Comparison of ENCODE assay signal across 9 mouse cellular contexts in the genomic region with DNA sequence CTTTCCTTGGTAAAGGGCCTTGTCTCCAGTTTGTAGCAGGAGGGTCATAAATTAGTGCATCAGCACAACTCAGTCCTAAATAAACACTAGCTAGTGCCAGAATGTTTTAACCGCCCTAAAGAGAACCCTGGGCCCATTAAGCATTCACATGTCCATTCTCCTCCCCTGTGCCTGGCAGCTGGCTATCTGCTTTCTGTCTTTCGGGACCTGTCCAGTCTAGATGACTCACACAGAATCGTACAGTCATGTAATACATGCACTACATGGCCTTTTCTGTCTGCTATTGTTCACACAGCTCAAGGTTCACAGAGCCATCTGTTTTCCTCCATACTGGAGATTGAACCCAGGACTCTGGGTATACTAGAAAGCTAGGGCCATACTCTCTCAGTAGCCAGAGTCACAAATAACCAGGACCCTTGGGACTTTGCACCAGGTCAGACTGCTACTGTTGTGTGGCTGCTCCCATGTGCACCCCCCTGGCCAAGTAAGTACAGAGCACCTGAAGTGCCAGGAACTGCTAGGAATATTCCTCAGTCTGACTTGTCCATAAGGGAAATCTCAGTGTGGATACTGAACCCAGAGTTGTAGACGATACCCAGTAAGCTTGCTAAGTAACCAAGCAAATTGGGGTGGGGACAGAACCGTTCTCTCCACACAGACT. TPM values are rescaled to one million over a fixed set of nuclear protein-coding genes. Genes with fewer than 3 reads are reported as not detected.
DNase-seq lines count a peak whose midpoint lies in the region; ATAC-seq and TF ChIP-seq lines count a peak whose summit lies in the region.
"Had no signal": no experiment of that assay in that cellular context is flagged by ENCODE, and none has a peak within 500 bp of the region (broad histone marks: within the 10 kb centered on the region; RNA-seq: fewer than 3 reads in every experiment).

No protein-coding gene starts in this region.

- no peak overlapping the region for H3K9ac ChIP-seq in forebrain, embryonic 16.5 days (replicated peaks; ENCODE audit: low read depth, low read length)
- H3K9ac ChIP-seq in forebrain, embryonic 11.5 days (ENCODE audit: low read length), result no peak overlapping the region
- no peak overlapping the region for H3K9ac ChIP-seq in neural tube, embryonic 11.5 days (ENCODE audit: low read length)
- no peak overlapping the region for H3K9ac ChIP-seq in neural tube, embryonic 15.5 days (replicated peaks)
- H3K9ac ChIP-seq in intestine, embryonic 15.5 days, result no peak overlapping the region
- no peak overlapping the region for H3K9ac ChIP-seq in stomach, postnatal 0 days (ENCODE audit: low read length)

- WGBS in forebrain, embryonic 16.5 days, result 79% methylated on average over 5 of the region's 5 CpGs
- WGBS in forebrain, embryonic 11.5 days, result 80% methylated on average over 5 of the region's 5 CpGs
- WGBS in neural tube, embryonic 11.5 days, result 72% methylated on average over 5 of the region's 5 CpGs
- 72% methylated on average over 5 of the region's 5 CpGs for WGBS in neural tube, embryonic 15.5 days
- WGBS in intestine, embryonic 15.5 days, result 51% methylated on average over 5 of the region's 5 CpGs
- WGBS in stomach, postnatal 0 days, result 67% methylated on average over 5 of the region's 5 CpGs

- ATAC-seq in forebrain, embryonic 16.5 days, result peak; percentile 21; the same call in 1 of the 2 replicates
- no peak for ATAC-seq in forebrain, embryonic 11.5 days (replicated peaks; ENCODE audit: low FRiP score)
- ATAC-seq in neural tube, embryonic 11.5 days (ENCODE audit: insufficient read depth, low FRiP score, low TSS enrichment), result peak; percentile 13; the same call in 1 of the 2 replicates
- ATAC-seq in neural tube, embryonic 15.5 days (ENCODE audit: low FRiP score), result no peak; the same call in 1 of the 2 replicates
- ATAC-seq in intestine, embryonic 15.5 days, result 0 out of 2 replicates have a peak, but pooled peaks have one; percentile 14
- peak; percentile 25; the same call in 1 of the 2 replicates for ATAC-seq in stomach, postnatal 0 days (ENCODE audit: low FRiP score, low TSS enrichment)
- ATAC-seq: inflammation-experienced regulatory T-cells, adult 6 months had no signal

- H3K4me1 ChIP-seq in forebrain, embryonic 16.5 days (replicated peaks; ENCODE audit: control insufficient read depth, insufficient read depth, low read length), result no peaks in the 10 kb centered on the region
- H3K4me1 ChIP-seq in forebrain, embryonic 11.5 days (replicated peaks; ENCODE audit: control insufficient read depth, insufficient read depth, low read length), result no peaks in the 10 kb centered on the region
- H3K4me1 ChIP-seq in neural tube, embryonic 11.5 days (ENCODE audit: control insufficient read depth, insufficient read depth, low read length), result no peaks in the 10 kb centered on the region
- no peaks in the 10 kb centered on the region for H3K4me1 ChIP-seq in neural tube, embryonic 15.5 days
- H3K4me1 ChIP-seq in intestine, embryonic 15.5 days (replicated peaks), result no peaks in the 10 kb centered on the region
- no peaks in the 10 kb centered on the region for H3K4me1 ChIP-seq in stomach, postnatal 0 days (replicated peaks; ENCODE audit: control insufficient read depth, insufficient read depth)

- H3K36me3 ChIP-seq in forebrain, embryonic 16.5 days (ENCODE audit: control insufficient read depth, insufficient read depth), result 0 out of 2 replicates have a peak, but pooled peaks cover 3% of the 10 kb centered on the region
- no peaks in the 10 kb centered on the region; the same call in 1 of the 2 replicates for H3K36me3 ChIP-seq in forebrain, embryonic 11.5 days (ENCODE audit: control insufficient read depth, insufficient read depth, low read length)
- H3K36me3 ChIP-seq in neural tube, embryonic 11.5 days (ENCODE audit: control insufficient read depth, insufficient read depth, low read length), result peaks cover 4% of the 10 kb centered on the region
- H3K36me3 ChIP-seq in neural tube, embryonic 15.5 days, result peaks cover 28% of the 10 kb centered on the region
- H3K36me3 ChIP-seq in intestine, embryonic 15.5 days, result peaks cover 11% of the 10 kb centered on the region; the same call in 1 of the 2 replicates
- peaks cover 4% of the 10 kb centered on the region for H3K36me3 ChIP-seq in stomach, postnatal 0 days (ENCODE audit: control insufficient read depth, insufficient read depth, low read length)

- DNase-seq in forebrain, embryonic 11.5 days (ENCODE audit: low spot score), result no peak
- no peak for DNase-seq in neural tube, embryonic 11.5 days (ENCODE audit: low spot score)
- no peak for DNase-seq in stomach, postnatal 0 days (ENCODE audit: low spot score)
- no peak for DNase-seq in ovary, postnatal 14 days (ENCODE audit: low spot score)
- no peak for DNase-seq in left cerebral cortex, adult 9 months (ENCODE audit: low spot score in 2 of 2)

- H3K27me3 ChIP-seq in forebrain, embryonic 16.5 days (replicated peaks; ENCODE audit: control insufficient read depth, insufficient read depth, low read length), result no peaks in the 10 kb centered on the region
- no peaks in the 10 kb centered on the region; the same call in 1 of the 2 replicates for H3K27me3 ChIP-seq in forebrain, embryonic 11.5 days (ENCODE audit: control insufficient read depth, insufficient read depth, low read length)
- no peaks in the 10 kb centered on the region for H3K27me3 ChIP-seq in neural tube, embryonic 11.5 days (ENCODE audit: control insufficient read depth, insufficient read depth, low read length)
- H3K27me3 ChIP-seq in neural tube, embryonic 15.5 days (replicated peaks), result no peaks in the 10 kb centered on the region
- no peaks in the 10 kb centered on the region for H3K27me3 ChIP-seq in intestine, embryonic 15.5 days (replicated peaks)
- no peaks in the 10 kb centered on the region for H3K27me3 ChIP-seq in stomach, postnatal 0 days (ENCODE audit: control insufficient read depth, insufficient read depth, low read length)

- no peaks in the 10 kb centered on the region for H3K9me3 ChIP-seq in forebrain, embryonic 16.5 days (ENCODE audit: control insufficient read depth, low read length)
- no peaks in the 10 kb centered on the region for H3K9me3 ChIP-seq in forebrain, embryonic 11.5 days (ENCODE audit: control insufficient read depth, low read length)
- H3K9me3 ChIP-seq in neural tube, embryonic 11.5 days (ENCODE audit: control insufficient read depth, low read length), result no peaks in the 10 kb centered on the region
- no peaks in the 10 kb centered on the region for H3K9me3 ChIP-seq in neural tube, embryonic 15.5 days (replicated peaks)
- H3K9me3 ChIP-seq in intestine, embryonic 15.5 days, result no peaks in the 10 kb centered on the region
- H3K9me3 ChIP-seq in stomach, postnatal 0 days (ENCODE audit: control insufficient read depth, low read length), result no peaks in the 10 kb centered on the region

- TF ChIP-seq CTCF in stomach, postnatal 0 days (IDR thresholded peaks at IDR 0.05; ENCODE audit: low read depth), result no peak

- TF ChIP-seq EP300 in stomach, postnatal 0 days (optimal IDR thresholded peaks at IDR 0.05), result no peak

- H3K4me2 ChIP-seq in forebrain, embryonic 16.5 days (ENCODE audit: low read length), result no peak overlapping the region
- H3K4me2 ChIP-seq in forebrain, embryonic 11.5 days (ENCODE audit: low read depth, low read length, severe bottlenecking), result no peak overlapping the region
- no peak overlapping the region for H3K4me2 ChIP-seq in neural tube, embryonic 11.5 days (ENCODE audit: low read depth)
- no peak overlapping the region for H3K4me2 ChIP-seq in neural tube, embryonic 15.5 days
- H3K4me2 ChIP-seq in intestine, embryonic 15.5 days (replicated peaks), result no peak overlapping the region
- no peak overlapping the region for H3K4me2 ChIP-seq in stomach, postnatal 0 days (replicated peaks; ENCODE audit: low read depth)

- no peak overlapping the region for H3K27ac ChIP-seq in forebrain, embryonic 16.5 days (ENCODE audit: low read length)
- no peak overlapping the region for H3K27ac ChIP-seq in forebrain, embryonic 11.5 days (ENCODE audit: low read depth, low read length)
- H3K27ac ChIP-seq in neural tube, embryonic 11.5 days (ENCODE audit: low read depth, low read length), result no peak overlapping the region
- H3K27ac ChIP-seq in neural tube, embryonic 15.5 days (replicated peaks), result no peak overlapping the region
- H3K27ac ChIP-seq in intestine, embryonic 15.5 days, result no peak overlapping the region
- H3K27ac ChIP-seq in stomach, postnatal 0 days (replicated peaks), result no peak overlapping the region

- no peak overlapping the region for H3K4me3 ChIP-seq in forebrain, embryonic 16.5 days (replicated peaks; ENCODE audit: low read length)
- no peak overlapping the region for H3K4me3 ChIP-seq in forebrain, embryonic 11.5 days (ENCODE audit: low read depth, low read length)
- H3K4me3 ChIP-seq in neural tube, embryonic 11.5 days (ENCODE audit: low read depth, low read length), result no peak overlapping the region
- H3K4me3 ChIP-seq in neural tube, embryonic 15.5 days (replicated peaks), result no peak overlapping the region
- H3K4me3 ChIP-seq in intestine, embryonic 15.5 days (replicated peaks), result no peak overlapping the region
- no peak overlapping the region for H3K4me3 ChIP-seq in stomach, postnatal 0 days (ENCODE audit: low read depth, low read length)

RNA-seq across cellular contexts. Expression of gene Zbtb49, which starts 23.3 kb away (rescaled TPM):
- polyA plus RNA-seq in forebrain, embryonic 16.5 days (2015; fragmentation: Nextera tagmentation; extraction: Ambion mirVana), result 23.5 and 26.9 TPM in 2 replicates
- 17.3 and 20.8 TPM in 2 replicates for polyA plus RNA-seq in forebrain, embryonic 11.5 days (2014; fragmentation: Nextera tagmentation; extraction: Ambion mirVana)
- 15.7 and 19.6 TPM in 2 replicates for polyA plus RNA-seq in neural tube, embryonic 11.5 days (2014; fragmentation: Nextera tagmentation; extraction: Ambion mirVana)
- polyA plus RNA-seq in neural tube, embryonic 15.5 days (2015; fragmentation: Nextera tagmentation; extraction: Ambion mirVana), result 15.0 and 16.2 TPM in 2 replicates
- 9.2 TPM in 2 replicates for polyA plus RNA-seq in intestine, embryonic 15.5 days (2015; fragmentation: Nextera tagmentation; extraction: Ambion mirVana)
- 4.2 and 4.4 TPM in 2 replicates for polyA plus RNA-seq in stomach, postnatal 0 days (2015; fragmentation: Nextera tagmentation; extraction: Ambion mirVana)

RNA-seq across cellular contexts. Expression of gene Lyar, which starts 23.3 kb away (rescaled TPM):
- 46.3 and 47.7 TPM in 2 replicates for polyA plus RNA-seq in forebrain, embryonic 16.5 days (2015; fragmentation: Nextera tagmentation; extraction: Ambion mirVana)
- polyA plus RNA-seq in forebrain, embryonic 11.5 days (2014; fragmentation: Nextera tagmentation; extraction: Ambion mirVana), result 140 and 143 TPM in 2 replicates
- 102 and 117 TPM in 2 replicates for polyA plus RNA-seq in neural tube, embryonic 11.5 days (2014; fragmentation: Nextera tagmentation; extraction: Ambion mirVana)
- 38.7 and 54.4 TPM in 2 replicates for polyA plus RNA-seq in neural tube, embryonic 15.5 days (2015; fragmentation: Nextera tagmentation; extraction: Ambion mirVana)
- 101 and 116 TPM in 2 replicates for polyA plus RNA-seq in intestine, embryonic 15.5 days (2015; fragmentation: Nextera tagmentation; extraction: Ambion mirVana)
- polyA plus RNA-seq in stomach, postnatal 0 days (2015; fragmentation: Nextera tagmentation; extraction: Ambion mirVana), result 45.7 and 50.1 TPM in 2 replicates

RNA-seq across cellular contexts. Expression of gene Nsg1, which starts 37.2 kb away (rescaled TPM):
- polyA plus RNA-seq in forebrain, embryonic 16.5 days (2015; fragmentation: Nextera tagmentation; extraction: Ambion mirVana), result 1,360 and 1,459 TPM in 2 replicates
- 54.3 and 76.1 TPM in 2 replicates for polyA plus RNA-seq in forebrain, embryonic 11.5 days (2014; fragmentation: Nextera tagmentation; extraction: Ambion mirVana)
- polyA plus RNA-seq in neural tube, embryonic 11.5 days (2014; fragmentation: Nextera tagmentation; extraction: Ambion mirVana), result 85.1 and 99.9 TPM in 2 replicates
- 1,201 and 1,460 TPM in 2 replicates for polyA plus RNA-seq in neural tube, embryonic 15.5 days (2015; fragmentation: Nextera tagmentation; extraction: Ambion mirVana)
- 59.8 and 62.3 TPM in 2 replicates for polyA plus RNA-seq in intestine, embryonic 15.5 days (2015; fragmentation: Nextera tagmentation; extraction: Ambion mirVana)
- polyA plus RNA-seq in stomach, postnatal 0 days (2015; fragmentation: Nextera tagmentation; extraction: Ambion mirVana), result 23.4 and 23.8 TPM in 2 replicates

Comparison
In these comparisons a context has a peak if more than half of its experiments do, and no peak if none do; other contexts are left out.
1. ATAC-seq: peak in forebrain, embryonic 16.5 days (single experiment), neural tube, embryonic 11.5 days (single experiment), intestine, embryonic 15.5 days (single experiment) and stomach, postnatal 0 days (single experiment); none in forebrain, embryonic 11.5 days (single experiment) and neural tube, embryonic 15.5 days (single experiment).
2. RNA of gene Nsg1, which starts 37.2 kb away (polyA plus RNA-seq): 1,201 to 1,460 TPM in neural tube, embryonic 15.5 days and 1,360 to 1,459 TPM in forebrain, embryonic 16.5 days; 85.1 to 99.9 TPM in neural tube, embryonic 11.5 days, 59.8 to 62.3 TPM in intestine, embryonic 15.5 days, 54.3 to 76.1 TPM in forebrain, embryonic 11.5 days and 23.4 to 23.8 TPM in stomach, postnatal 0 days; every median in the first group is over 10 times any median in the second.